Mouse (Mus musculus) naive thymus-derived CD4-positive, alpha-beta T cell, adult 5 months (primary cell): ENCODE results near the gene Mrps12. TPM values are rescaled to one million over a fixed set of nuclear protein-coding genes. Genes with fewer than 3 reads are reported as not detected.

Experiments used
- polyA plus RNA-seq: library from polyadenylated mRNA; unstranded; fragments of 100-300 nt; shearing (Covaris generic); gene quantifications from one replicate; pipeline ENCODE4 v1.2.1, GENCODE M21; 2017

Mrps12 gene
- 48.4 TPM for polyA plus RNA-seq

GRCm38 (mm10) chr7:28741709-28742438 is at the start of gene Mrps12, which contains the start of gene Sars2:
TSS of gene Mrps12 (minus strand) at chr7:28741820.
TSS of gene Sars2 (plus strand) at chr7:28741992.

GRCm38 (mm10) chr7:28788307-28789195 is 46.9 kb upstream of the Mrps12 start, which contains the start of gene Rinl:
TSS of gene Rinl (plus strand) at chr7:28788969.

GRCm38 (mm10) chr7:28767462-28767965 is 25.9 kb upstream of the Mrps12 start, which contains the start of gene Nfkbib:
TSS of gene Nfkbib (minus strand) at chr7:28767512.

GRCm38 (mm10) chr7:28766173-28766879 is 24.7 kb upstream of the Mrps12 start, which contains the start of gene Sirt2:
TSS of gene Sirt2 (plus strand) at chr7:28766735.

GRCm38 (mm10) chr7:28756079-28756478 is 14.5 kb upstream of the Mrps12 start, which contains the start of gene Ccer2:
TSS of gene Ccer2 (plus strand) at chr7:28756174.

GRCm38 (mm10) chr7:28716590-28717281 is 24.9 kb downstream of the Mrps12 start, which contains the start of gene Fbxo17:
TSS of gene Fbxo17 (plus strand) at chr7:28716804.

GRCm38 (mm10) chr7:28692545-28693320 is 48.9 kb downstream of the Mrps12 start, which contains the start of gene Fbxo27:
TSS of gene Fbxo27 (plus strand) at chr7:28692849.

Other genes with a start within 250 kb of the Mrps12 start
- not detected for gene Ifnl2, start 231.4 kb downstream of the Mrps12 start, polyA plus RNA-seq
- gene Ifnl3, start 219.0 kb downstream of the Mrps12 start, polyA plus RNA-seq, result not detected
- not detected for gene Sycn, start 200.9 kb downstream of the Mrps12 start, polyA plus RNA-seq
- gene Nccrp1, start 194.6 kb downstream of the Mrps12 start, polyA plus RNA-seq, result not detected
- gene Samd4b, start 143.7 kb downstream of the Mrps12 start, polyA plus RNA-seq, result 48.1 TPM
- gene Pak4, start 143.6 kb downstream of the Mrps12 start, polyA plus RNA-seq, result 6.2 TPM
- gene Acp7, start 110.5 kb downstream of the Mrps12 start, polyA plus RNA-seq, result not detected
- 1.0 TPM for gene Fbxo27, start 49.0 kb downstream of the Mrps12 start, polyA plus RNA-seq
- gene Fbxo17, start 25.0 kb downstream of the Mrps12 start, polyA plus RNA-seq, result 16.6 TPM
- 21.3 TPM for gene Sars2, start 172 bp upstream of the Mrps12 start, polyA plus RNA-seq
- not detected for gene Ccer2, start 14.4 kb upstream of the Mrps12 start, polyA plus RNA-seq
- 70.1 TPM for gene Sirt2, start 24.9 kb upstream of the Mrps12 start, polyA plus RNA-seq
- gene Nfkbib, start 25.7 kb upstream of the Mrps12 start, polyA plus RNA-seq, result 139 TPM
- gene Rinl, start 47.1 kb upstream of the Mrps12 start, polyA plus RNA-seq, result 155 TPM
- gene Hnrnpl, start 66.7 kb upstream of the Mrps12 start, polyA plus RNA-seq, result 428 TPM
- gene Ech1, start 83.4 kb upstream of the Mrps12 start, polyA plus RNA-seq, result 114 TPM
- 29.6 TPM for gene Lgals4, start 92.0 kb upstream of the Mrps12 start, polyA plus RNA-seq
- gene Lgals7, start 122.0 kb upstream of the Mrps12 start, polyA plus RNA-seq, result 1.9 TPM
- 0.25 TPM for gene Capn12, start 139.6 kb upstream of the Mrps12 start, polyA plus RNA-seq
- 297 TPM for gene Actn4, start 220.5 kb upstream of the Mrps12 start, polyA plus RNA-seq
- 355 TPM for gene Eif3k, start 240.0 kb upstream of the Mrps12 start, polyA plus RNA-seq
- 107 TPM for gene Map4k1, start 240.2 kb upstream of the Mrps12 start, polyA plus RNA-seq